ENCODE assay signal across 9 mouse cellular contexts in the genomic region with DNA sequence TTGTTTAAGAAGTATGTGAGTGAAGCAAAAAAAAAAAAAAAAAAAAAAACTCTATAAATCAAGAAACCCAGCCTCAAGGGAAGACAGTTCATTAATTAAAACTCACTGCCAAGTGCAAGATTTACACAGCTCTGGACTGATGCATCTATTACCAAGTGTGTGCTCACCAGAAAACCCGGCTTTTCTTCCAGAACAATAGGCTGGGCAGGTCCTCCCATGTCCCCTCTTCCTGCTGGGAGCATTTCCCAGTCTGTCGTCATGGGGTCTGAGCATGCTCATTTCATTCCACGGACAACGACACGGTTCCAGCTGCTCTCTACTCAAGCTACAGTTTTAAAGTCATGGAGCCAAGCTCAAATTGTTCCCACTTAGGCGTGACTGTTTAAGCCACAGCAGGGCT.
DNase-seq lines count a peak whose midpoint lies in the region; ATAC-seq and TF ChIP-seq lines count a peak whose summit lies in the region.
"Had no signal": no experiment of that assay in that cellular context is flagged by ENCODE, and none has a peak within 500 bp of the region (broad histone marks: within the 10 kb centered on the region; RNA-seq: fewer than 3 reads in every experiment).

No protein-coding gene starts in this region.

- no peaks in the 10 kb centered on the region for H3K27me3 ChIP-seq in lung, embryonic 15.5 days
- H3K27me3 ChIP-seq in neural tube, embryonic 15.5 days (replicated peaks) = no peaks in the 10 kb centered on the region
- H3K27me3 ChIP-seq: embryonic facial prominence, embryonic 15.5 days had no signal

- no peak for ATAC-seq in lung, embryonic 15.5 days (ENCODE audit: borderline replicate concordance, extremely low read depth, low FRiP score, low TSS enrichment)
- ATAC-seq in neural tube, embryonic 15.5 days (ENCODE audit: low FRiP score) = peak; percentile 79; the same call in 1 of the 2 replicates

- no peak overlapping the region for H3K4me3 ChIP-seq in lung, embryonic 15.5 days
- no peak overlapping the region for H3K4me3 ChIP-seq in lung, adult 2 months (replicated peaks; ENCODE audit: extremely low read depth, low read depth, low read length)
- no peak overlapping the region for H3K4me3 ChIP-seq in neural tube, embryonic 15.5 days (replicated peaks)
- H3K4me3 ChIP-seq: embryonic facial prominence, embryonic 15.5 days had no signal

- TF ChIP-seq CTCF in lung, adult 2 months (IDR thresholded peaks at IDR 0.05; ENCODE audit: insufficient read depth, low read length) = no peak

- DNase-seq in lung, adult 2 months = no peak
- peak; percentile 65 to 74 for DNase-seq in heart, postnatal 10 days
- DNase-seq in kidney, postnatal 10 days = peak; percentile 74
- DNase-seq in thymus, postnatal 25 days = no peak
- DNase-seq in cerebellum, adult 9-10 months = no peak
- no peak for DNase-seq in c-Kit-positive CD71-positive TER-119-positive erythroid progenitor cells, embryonic 14.5 days (ENCODE audit: low spot score)

- WGBS in lung, embryonic 15.5 days = 45% methylated on average over 6 of the region's 6 CpGs
- WGBS in lung, adult 2 months = 26% methylated on average over 6 of the region's 6 CpGs
- WGBS in neural tube, embryonic 15.5 days = 2% methylated on average over 6 of the region's 6 CpGs

- no peak overlapping the region for H3K4me2 ChIP-seq in lung, embryonic 15.5 days
- no peak overlapping the region for H3K4me2 ChIP-seq in neural tube, embryonic 15.5 days
- H3K4me2 ChIP-seq: embryonic facial prominence, embryonic 15.5 days had no signal

- peak overlapping the region; percentile 27; the same call in 1 of the 2 replicates for H3K27ac ChIP-seq in lung, embryonic 15.5 days
- H3K27ac ChIP-seq in neural tube, embryonic 15.5 days (replicated peaks) = no peak overlapping the region
- H3K27ac ChIP-seq: embryonic facial prominence, embryonic 15.5 days had no signal

- TF ChIP-seq POLR2A in lung, adult 2 months (IDR thresholded peaks at IDR 0.05; ENCODE audit: borderline replicate concordance, extremely low read depth, low read depth, low read length) = no peak

- no peaks in the 10 kb centered on the region for H3K9me3 ChIP-seq in lung, embryonic 15.5 days
- no peaks in the 10 kb centered on the region for H3K9me3 ChIP-seq in neural tube, embryonic 15.5 days (replicated peaks)
- H3K9me3 ChIP-seq: embryonic facial prominence, embryonic 15.5 days had no signal

- no peaks in the 10 kb centered on the region for H3K36me3 ChIP-seq in lung, embryonic 15.5 days
- H3K36me3 ChIP-seq in neural tube, embryonic 15.5 days = no peaks in the 10 kb centered on the region
- H3K36me3 ChIP-seq: embryonic facial prominence, embryonic 15.5 days had no signal

- no peak overlapping the region for H3K9ac ChIP-seq in lung, embryonic 15.5 days
- H3K9ac ChIP-seq in neural tube, embryonic 15.5 days (replicated peaks) = no peak overlapping the region
- H3K9ac ChIP-seq: embryonic facial prominence, embryonic 15.5 days had no signal

- no peaks in the 10 kb centered on the region for H3K4me1 ChIP-seq in lung, embryonic 15.5 days
- H3K4me1 ChIP-seq in lung, adult 2 months (ENCODE audit: control insufficient read depth, insufficient read depth, low read length) = no peaks in the 10 kb centered on the region
- peaks cover 10% of the 10 kb centered on the region; the same call in 1 of the 2 replicates for H3K4me1 ChIP-seq in neural tube, embryonic 15.5 days
- H3K4me1 ChIP-seq: embryonic facial prominence, embryonic 15.5 days had no signal

- intact Hi-C loops in heart, postnatal 10 days (cut with DNase I) = no loop called here

Comparison
In these comparisons a context has a peak if more than half of its experiments do, and no peak if none do; other contexts are left out.
1. DNase-seq: peak in heart, postnatal 10 days (2 of 2) and kidney, postnatal 10 days (single experiment); none in lung, adult 2 months (single experiment), thymus, postnatal 25 days (single experiment), cerebellum, adult 9-10 months (single experiment) and c-Kit-positive CD71-positive TER-119-positive erythroid progenitor cells, embryonic 14.5 days (single experiment).